Mouse (Mus musculus): Measurements from ENCODE around the gene Zdhhc22.

The Zdhhc22 gene

DNA sequence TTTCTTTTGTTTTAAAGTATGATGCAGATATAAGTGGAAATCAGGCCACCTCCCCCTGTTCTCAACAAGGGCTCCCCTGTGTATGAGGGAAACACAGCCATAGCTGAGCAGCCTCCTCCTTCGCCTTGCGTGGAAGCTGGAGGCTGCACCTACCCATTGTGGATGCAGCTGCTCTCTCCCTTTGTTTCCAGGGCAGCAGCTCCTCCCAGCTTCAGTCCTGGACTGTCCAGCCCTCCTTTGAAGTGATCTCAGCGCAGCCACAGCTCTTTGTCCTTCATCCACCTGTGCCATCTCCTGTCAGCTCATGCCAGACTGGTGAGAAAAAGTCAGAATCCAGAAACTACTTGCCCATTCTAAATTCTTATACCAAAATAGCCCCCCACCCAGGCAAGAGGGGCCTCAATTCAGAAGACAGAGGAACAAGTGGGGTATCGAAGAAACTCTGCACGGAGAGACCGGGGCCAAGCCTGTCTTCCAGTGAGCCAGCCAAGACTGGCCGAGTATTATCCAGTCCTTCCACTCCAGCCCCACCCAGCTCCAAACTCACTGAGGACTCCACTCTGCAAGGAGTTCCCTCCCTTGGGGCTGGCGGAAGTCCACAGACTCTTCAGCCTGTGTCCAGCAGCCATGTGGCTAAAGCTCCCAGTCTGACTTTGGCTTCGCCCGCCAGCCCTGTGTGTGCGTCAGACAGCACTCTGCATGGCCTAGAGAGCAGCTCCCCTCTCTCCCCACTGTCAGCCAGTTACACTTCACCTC, 28.5 kb downstream of the Zdhhc22 start:
- no peak for DNase-seq (ENCODE audit: low spot score in 2 of 2)

DNA sequence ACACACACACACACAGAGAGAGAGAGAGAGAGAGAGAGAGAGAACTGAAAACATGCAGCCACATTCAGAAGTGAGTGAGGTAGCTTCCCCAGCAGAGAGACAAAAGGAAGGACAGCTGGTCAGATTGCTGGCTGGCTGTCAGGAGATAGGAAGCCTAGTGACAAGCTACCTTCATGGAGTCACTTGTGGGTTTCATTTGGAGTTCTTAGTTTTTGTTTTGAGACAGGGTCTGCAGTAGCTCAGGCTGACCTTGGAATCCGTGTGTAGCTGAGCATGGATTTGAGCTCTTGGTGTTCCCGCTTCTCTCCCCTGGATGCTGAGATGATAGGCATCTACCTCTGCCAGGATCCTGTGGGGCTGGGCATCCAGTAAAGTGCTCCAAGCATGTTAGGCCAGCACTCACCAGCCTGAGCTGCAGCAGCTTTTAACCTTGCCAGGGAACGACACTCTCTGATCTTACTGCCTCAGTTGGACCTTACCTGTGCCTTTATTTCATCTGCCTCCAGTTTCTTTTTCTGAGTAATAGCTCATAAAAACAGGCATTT, 29.4 kb downstream of the Zdhhc22 start:
- DNase-seq (ENCODE audit: low spot score in 2 of 2) = no peak

GRCm38 (mm10) chr12:86960138-86960537, 30.1 kb downstream of the Zdhhc22 start:
- DNase-seq (ENCODE audit: low spot score in 2 of 2) = no peak

DNA sequence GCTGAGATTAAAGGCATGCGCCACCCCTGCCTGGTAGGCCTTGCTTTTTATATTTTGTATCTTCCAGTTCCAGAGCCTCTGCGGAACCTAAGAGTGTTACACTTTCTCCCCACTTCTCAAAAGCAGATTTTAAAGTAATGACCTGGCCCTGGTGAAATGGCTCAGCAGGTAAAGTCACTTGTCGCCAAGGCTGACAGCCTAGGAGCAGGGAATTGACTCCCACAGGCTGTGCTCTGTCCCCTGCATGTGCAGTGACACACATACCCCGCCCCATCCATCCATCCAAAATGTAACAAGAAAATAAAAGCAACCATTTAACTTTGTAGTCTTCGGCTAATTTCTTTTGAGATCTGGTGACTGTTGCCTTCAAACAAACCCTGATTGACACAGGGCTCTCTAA, 30.6 kb downstream of the Zdhhc22 start:
- DNase-seq (ENCODE audit: low spot score in 2 of 2) = no peak

DNA sequence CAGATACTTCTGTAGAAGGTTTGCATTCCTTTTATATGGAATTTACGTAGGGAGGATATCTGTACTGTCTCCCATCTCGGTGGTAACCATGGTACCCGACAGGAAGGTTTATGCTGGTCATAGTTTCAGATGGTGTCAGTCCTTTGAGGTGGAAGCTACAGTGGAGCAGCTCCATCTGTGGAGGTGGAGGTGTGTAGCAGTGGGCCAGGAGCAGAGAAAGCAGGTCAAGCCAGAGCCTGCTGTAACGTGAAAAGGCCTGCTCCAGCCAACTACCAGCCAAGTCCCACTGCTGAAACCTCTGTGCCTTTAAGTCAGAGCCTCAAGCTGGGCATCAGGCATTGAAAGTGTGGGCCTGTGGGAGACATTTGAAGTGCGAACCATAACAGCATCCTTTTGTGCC, 31.7 kb downstream of the Zdhhc22 start:
- no peak for DNase-seq (ENCODE audit: low spot score in 2 of 2)

DNA sequence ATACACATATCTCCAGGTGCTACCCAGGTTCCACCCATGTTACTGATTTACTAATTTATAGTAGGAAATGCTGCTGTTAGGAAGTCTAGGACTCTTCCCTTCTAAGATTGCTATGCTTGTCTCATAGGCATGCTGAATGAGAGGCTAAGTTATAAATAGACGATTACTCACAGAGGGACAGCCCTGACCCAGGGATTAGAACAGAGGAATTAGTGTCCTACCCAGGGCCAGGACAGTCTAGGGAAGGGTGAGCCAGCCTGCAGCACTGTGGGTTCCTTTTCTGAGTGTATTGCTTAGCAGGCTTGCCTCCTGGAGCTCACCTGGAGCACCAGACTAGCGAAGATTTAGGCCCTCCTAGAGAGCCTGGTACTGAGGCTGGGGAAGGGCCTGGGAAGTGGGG, 34.3 kb downstream of the Zdhhc22 start:
- no peak for DNase-seq (ENCODE audit: low spot score in 2 of 2)

DNA sequence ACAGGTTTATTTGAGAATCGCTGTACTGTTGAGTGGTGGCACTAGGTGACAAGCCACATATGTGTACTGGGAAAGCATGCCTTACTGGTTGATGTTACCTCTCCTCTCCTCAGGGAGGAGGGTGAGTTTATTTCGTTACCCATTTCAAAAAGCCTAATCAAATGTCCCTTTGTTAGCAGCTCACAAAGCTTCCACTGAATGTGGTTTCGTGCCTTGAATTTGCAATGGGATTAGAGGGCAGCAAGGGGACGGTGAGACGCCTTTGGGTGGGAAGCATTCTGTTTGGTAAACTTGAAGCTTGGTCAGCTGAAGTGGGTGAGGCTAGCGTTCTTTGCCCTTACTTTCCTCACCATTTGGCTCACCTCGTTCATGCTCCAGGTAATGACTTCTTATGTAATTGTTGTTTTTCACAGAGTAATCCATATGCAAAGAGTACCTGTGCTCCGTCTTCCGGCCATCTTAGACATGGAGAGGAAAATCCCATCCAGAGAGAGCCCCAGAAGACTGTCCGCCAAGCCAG, 37.8 kb downstream of the Zdhhc22 start:
- DNase-seq (ENCODE audit: low spot score in 2 of 2) = no peak

GRCm38 (mm10) chr12:86950961-86951360, 39.3 kb downstream of the Zdhhc22 start:
- DNase-seq (ENCODE audit: low spot score in 2 of 2) = no peak

DNA sequence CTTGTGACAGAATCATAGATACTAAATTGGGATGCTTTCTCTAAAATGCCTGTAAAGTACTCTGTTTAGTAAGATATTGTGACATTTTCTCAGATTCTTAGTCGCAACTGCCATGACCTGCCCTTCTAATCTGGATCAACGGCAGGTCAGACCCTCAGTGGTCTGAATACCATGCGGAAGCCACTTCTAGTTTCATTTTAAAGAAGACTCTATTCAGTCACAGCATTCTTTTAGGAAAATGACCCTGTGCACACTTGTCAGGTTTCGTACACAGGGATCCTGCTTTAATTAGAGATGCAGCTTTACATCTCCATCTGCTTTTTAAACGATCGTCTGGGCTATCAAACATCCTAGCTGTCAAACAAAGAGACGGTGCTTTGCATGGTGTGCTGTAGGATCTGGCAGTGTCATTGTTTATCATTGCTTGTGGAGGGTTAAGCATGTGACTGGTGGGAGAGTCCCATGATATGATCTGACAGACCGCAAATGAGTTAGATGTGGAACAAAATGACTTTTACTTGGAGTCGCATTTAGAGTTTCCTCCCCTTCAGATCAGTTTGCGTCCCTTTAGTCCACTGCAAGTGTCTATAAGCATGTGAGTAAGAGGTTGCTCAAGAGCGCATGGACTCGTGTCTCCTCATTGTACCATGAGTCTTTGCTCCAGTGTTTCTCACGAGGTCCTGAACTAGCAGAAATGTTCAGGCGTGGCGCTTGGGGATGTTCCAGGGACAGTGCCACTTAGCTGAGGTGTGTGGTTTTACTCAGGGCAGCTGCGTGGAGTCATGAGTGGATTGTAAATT, 39.9 kb downstream of the Zdhhc22 start:
- DNase-seq (ENCODE audit: low spot score in 2 of 2) = no peak

DNA sequence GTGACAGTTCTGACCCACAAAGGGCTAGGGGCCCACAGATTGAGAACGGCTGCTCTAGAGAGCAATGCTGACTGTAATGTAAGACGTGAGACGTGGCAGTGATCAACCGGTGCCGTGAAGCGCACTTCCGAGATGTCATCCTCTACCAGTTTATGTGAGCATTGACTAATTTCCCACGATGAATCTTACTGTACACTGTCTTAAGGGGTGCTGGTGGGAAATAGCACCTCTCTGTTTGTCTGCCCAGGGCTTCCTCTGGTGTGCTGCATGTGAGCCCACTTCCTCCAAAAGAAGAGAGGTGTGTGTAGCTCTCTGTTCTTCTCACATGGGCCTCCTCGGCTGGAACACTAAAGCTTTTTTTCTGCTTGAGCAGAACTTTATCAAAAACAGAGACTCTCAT, 40.7 kb downstream of the Zdhhc22 start:
- DNase-seq (ENCODE audit: low spot score in 2 of 2) = no peak

GRCm38 (mm10) chr12:86948627-86949026, 41.6 kb downstream of the Zdhhc22 start:
- no peak for DNase-seq (ENCODE audit: low spot score in 2 of 2)

DNA sequence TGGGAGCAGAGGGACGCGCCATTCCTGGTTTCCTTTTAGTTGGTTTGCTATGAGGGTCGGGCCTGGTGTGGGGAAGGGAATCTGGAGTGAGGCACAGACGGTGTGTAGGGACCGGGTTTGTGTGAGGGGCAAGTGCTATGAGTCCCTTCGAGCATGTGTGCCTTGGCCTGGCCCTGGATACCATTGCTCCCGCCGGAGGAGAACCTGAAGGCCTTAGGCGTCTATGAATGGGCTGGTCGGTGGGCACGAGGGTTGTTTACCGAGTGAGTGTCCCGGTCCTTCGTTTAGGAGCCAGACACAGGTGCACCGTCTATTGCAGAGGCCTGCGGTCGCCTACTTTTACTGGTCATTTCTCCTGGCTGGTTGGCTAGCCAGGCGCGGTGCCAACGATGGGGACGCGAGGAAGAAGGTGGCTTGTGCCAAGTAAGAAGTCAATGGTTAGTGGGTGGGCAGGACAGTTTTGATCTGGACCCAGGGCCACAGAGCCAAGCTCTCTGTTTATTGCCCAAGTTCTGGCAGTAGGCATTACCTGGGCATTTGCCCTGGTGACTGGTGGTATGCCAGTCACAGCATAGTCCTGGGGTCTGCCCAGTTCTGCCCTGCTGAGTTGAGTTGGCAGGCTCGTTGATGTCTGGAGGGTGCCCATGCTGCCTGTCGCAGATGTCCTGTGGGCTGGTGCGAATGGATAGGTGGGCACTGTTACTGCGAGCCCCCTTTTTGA, 42.4 kb downstream of the Zdhhc22 start:
- DNase-seq (ENCODE audit: low spot score in 2 of 2) = peak; percentile 82 to 84

GRCm38 (mm10) chr12:86946862-86947574, 43.2 kb downstream of the Zdhhc22 start, which contains the start of gene Cipc:
Gene Cipc (plus strand): TSS chr12:86947043.
- peak; percentile 99 to 100 for DNase-seq (ENCODE audit: low spot score in 2 of 2)

- DNase-seq (ENCODE audit: low spot score in 2 of 2) = no peak
These were observed 43.9 kb downstream of the Zdhhc22 start for GRCm38 (mm10) chr12:86946301-86946781.

- DNase-seq (ENCODE audit: low spot score in 2 of 2) = peak; percentile 87 to 89
These were observed 45.1 kb downstream of the Zdhhc22 start for GRCm38 (mm10) chr12:86945126-86945525.

- DNase-seq (ENCODE audit: low spot score in 2 of 2) = no peak
These were observed 46.8 kb downstream of the Zdhhc22 start for GRCm38 (mm10) chr12:86943421-86943820.

DNA sequence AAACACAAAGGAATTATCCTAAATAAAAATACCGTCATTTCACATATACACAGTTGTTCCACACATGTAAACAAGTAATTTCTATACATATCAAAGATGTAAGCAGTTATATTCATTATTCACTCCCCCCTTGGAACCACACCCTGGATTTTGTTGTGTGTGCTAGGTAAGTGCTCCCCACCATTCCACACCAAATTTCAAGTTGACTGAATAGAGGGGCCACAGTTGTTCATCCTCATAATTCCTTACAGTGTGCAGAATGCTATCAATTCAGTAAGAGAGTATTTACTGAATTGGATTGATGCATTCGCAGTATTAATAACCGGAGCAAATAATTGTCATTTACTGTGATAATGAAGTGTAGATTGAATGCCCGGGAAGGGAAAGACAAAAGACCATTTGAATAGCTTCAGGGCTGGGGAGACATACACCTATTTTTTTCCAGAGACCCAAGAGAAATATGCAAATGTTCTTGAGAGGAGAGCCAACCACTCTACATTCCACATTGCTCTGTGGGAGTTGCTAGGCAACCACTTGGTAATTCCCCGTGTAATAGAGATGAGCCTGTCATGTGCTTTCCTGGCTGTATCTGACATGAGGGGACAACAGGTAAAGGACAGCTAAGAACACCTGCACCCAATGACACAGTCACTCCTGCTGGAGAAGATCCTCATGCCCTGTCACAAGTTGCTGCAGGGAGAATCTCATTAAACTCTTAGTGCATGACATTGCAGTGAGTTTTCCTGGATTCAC, 48.3 kb downstream of the Zdhhc22 start:
- DNase-seq (ENCODE audit: low spot score in 2 of 2) = peak; percentile 63 to 83

- DNase-seq (ENCODE audit: low spot score in 2 of 2) = no peak
These were observed 49.1 kb downstream of the Zdhhc22 start for GRCm38 (mm10) chr12:86941173-86941572.

DNA sequence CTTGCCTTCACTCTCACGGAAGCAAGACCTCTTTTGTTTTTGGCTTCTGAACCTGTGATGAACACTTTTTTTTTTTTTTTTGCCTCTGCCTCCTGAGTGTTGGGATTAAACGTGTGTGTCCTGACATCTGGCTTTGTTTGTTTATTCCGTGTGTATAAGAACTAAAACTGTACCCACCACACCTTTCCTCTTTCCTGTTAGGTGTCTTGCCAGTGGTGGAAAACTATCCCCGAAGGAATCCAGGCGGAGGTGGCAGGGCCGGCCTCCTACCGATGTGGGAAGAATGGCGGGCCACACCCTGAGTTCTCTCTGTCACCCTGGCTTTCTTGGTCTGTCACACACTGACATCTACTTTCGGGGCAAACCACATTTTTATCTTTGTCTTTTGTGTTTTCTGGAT, 51.7 kb downstream of the Zdhhc22 start:
- no peak for DNase-seq (ENCODE audit: low spot score in 2 of 2)

- DNase-seq (ENCODE audit: low spot score in 2 of 2) = no peak
These were observed 53.5 kb downstream of the Zdhhc22 start for GRCm38 (mm10) chr12:86936587-86937343.

All from right cerebral cortex, postnatal 10 days (tissue).